Mouse (Mus musculus) lung, postnatal 4 days (tissue): ENCODE results near the gene Bnip3.

Source experiments
- DNase-seq, 2 experiments: peaks; one replicate each; pipeline ENCODE4 v3.0.0; 2021

Bnip3 gene

GRCm38 (mm10) chr7:138841436-138842151, 67.7 kb downstream of the Bnip3 start:
- no peak for DNase-seq
